Mouse (Mus musculus) hindbrain, postnatal 0 days (tissue): ENCODE measurements around the gene Selenom. TPM values are rescaled to one million over a fixed set of nuclear protein-coding genes. Genes with fewer than 3 reads are reported as not detected.

ENCODE experiments used
- ATAC-seq: fragments of 200-750 bp; cut with Nextera tagmentation; 2 replicates; pipeline ENCODE4 v1.8.0; 2017; ENCODE audit warnings: mild to moderate bottlenecking, moderate TSS enrichment, moderate library complexity
- DNase-seq: peaks from one replicate; pipeline ENCODE4 v3.0.0-alpha.2; 2015; ENCODE audit warnings: low spot score
- H3K27ac ChIP-seq: fragments of 300-500 bp; sonication (generic); 2 replicates; pipeline ENCODE4 v1.5.1; 2014; ENCODE audit warnings: mild to moderate bottlenecking
- H3K27me3 ChIP-seq: fragments of 300-500 bp; sonication (generic); 2 replicates; pipeline ENCODE4 v1.6.1; 2014; ENCODE audit warnings: low read length, mixed read lengths; ENCODE audit not compliant: insufficient read depth
- H3K36me3 ChIP-seq: fragments of 300-500 bp; sonication (generic); 2 replicates; pipeline ENCODE4 v1.6.1; 2014; ENCODE audit warnings: low read length, mixed read lengths; ENCODE audit not compliant: insufficient read depth
- H3K4me1 ChIP-seq: fragments of 300-500 bp; sonication (generic); 2 replicates; pipeline ENCODE4 v1.6.1; 2014; ENCODE audit warnings: antibody characterized with exemption, low read length, mixed read lengths; ENCODE audit not compliant: insufficient read depth
- H3K4me2 ChIP-seq: fragments of 300-500 bp; sonication (generic); 2 replicates; pipeline ENCODE4 v1.6.1; 2014; ENCODE audit warnings: low read depth, mild to moderate bottlenecking, low read length, moderate library complexity, mixed read lengths
- H3K4me3 ChIP-seq: fragments of 300-500 bp; sonication (generic); 2 replicates; pipeline ENCODE4 v1.5.1; 2014; ENCODE audit warnings: low read length
- H3K9ac ChIP-seq: fragments of 300-500 bp; sonication (generic); replicated peaks from 2 replicates; pipeline ENCODE4 v1.6.1; 2014; ENCODE audit warnings: mild to moderate bottlenecking, low read length, moderate library complexity, mixed read lengths
- H3K9me3 ChIP-seq: fragments of 300-500 bp; sonication (generic); 2 replicates; pipeline ENCODE4 v1.6.1; 2016; ENCODE audit warnings: low read length, mixed read lengths
- CTCF ChIP-seq: IDR thresholded peaks from 2 replicates; pipeline ENCODE4 v1.5.1; 2016; ENCODE audit warnings: antibody characterized with exemption, control low read depth, low read depth
- WGBS: fragments of 180-500 bp; shearing (Covaris S2); extraction: QIAGEN DNeasy Blood & Tissue Kit; methylation state at CpG from one replicate; pipeline ENCODE4 v1.1.7; 2014; 5-methylcytosine and 5-hydroxymethylcytosine counted together
- polyA plus RNA-seq: library from polyadenylated mRNA; unstranded; fragments of >200 nt; fragmentation: Nextera tagmentation; extraction: Ambion mirVana; gene quantifications from 2 replicates; pipeline ENCODE4 v1.2.1, GENCODE M21; 2015
- total RNA-seq: library from RNA; depleted of rRNA; stranded (reverse); fragments of >200 nt; gene quantifications from 2 replicates; pipeline ENCODE4 v1.2.3, GENCODE M21; 2014

Selenom gene
- total and polyA plus RNA-seq, 2 experiments from 2014 or later: 359 to 384 TPM

DNA sequence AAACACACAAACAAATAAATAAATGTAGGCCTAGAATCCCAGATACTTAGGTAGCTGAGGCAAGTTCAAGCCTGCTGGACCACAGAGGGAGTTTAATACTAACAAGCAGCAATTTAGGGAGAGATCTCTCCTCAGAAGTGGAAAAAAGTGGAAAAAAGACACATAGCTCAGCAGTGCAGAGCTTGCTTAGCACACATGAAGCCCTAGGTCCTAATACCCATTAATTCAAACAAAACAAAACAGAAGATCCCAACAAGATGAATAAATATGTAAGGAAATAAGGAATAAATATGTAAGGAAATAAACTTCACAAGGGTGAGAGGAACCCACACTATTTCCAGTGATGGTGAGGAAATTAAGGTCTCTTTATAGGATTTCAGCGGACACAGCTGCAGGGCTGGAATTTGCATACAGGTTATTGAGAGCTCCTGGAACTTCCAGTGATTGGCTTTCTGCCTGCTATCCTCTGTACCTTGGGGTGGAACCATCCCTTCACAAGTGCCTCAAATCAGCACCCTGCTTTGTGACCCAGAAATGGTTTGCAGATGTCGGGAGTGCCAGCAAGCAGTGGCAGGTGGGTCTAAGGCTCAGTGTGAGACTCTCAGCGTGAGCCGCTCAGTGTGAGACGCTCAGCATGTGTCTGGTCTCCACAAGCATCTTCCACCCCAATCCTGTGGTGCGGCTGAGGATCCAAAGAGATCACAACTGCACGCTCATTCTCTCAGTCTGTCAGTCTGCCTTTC, 9.5 kb downstream of the Selenom start:
- 77% methylated on average over 7 of the region's 7 CpGs for WGBS
- H3K4me3 ChIP-seq: no peak overlapping the region
- H3K4me2 ChIP-seq: no peak overlapping the region
- H3K9ac ChIP-seq: no peak overlapping the region
- H3K4me1 ChIP-seq: no peaks in the 10 kb centered on the region
- H3K27ac ChIP-seq: no peak overlapping the region
- 0 out of 2 replicates have a peak, but pooled peaks cover 6% of the 10 kb centered on the region for H3K36me3 ChIP-seq
- ATAC-seq: no peak
- H3K27me3 ChIP-seq: no peaks in the 10 kb centered on the region
- no peaks in the 10 kb centered on the region for H3K9me3 ChIP-seq
- TF ChIP-seq CTCF: no peak
- DNase-seq: no peak

DNA sequence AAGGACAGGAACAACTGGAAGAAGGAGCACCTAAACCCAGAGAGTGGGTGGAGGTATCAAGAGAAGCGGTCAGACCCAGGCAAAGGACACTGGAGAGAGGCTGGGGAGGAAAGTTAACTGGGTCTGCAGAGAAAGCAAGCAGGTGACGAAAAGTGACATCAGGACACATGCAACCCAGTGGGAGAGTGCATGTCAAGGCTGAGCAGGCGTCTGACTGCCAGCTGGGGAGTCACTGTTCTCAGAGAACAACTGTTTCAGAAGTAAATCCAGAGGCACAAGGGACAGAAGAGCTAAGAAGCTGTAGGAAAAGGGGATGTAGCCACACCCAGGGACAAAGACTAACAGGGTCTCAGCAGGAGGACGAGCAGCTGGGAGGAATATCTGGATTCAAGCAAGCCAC, 11.1 kb downstream of the Selenom start:
- no peak for TF ChIP-seq CTCF

DNA sequence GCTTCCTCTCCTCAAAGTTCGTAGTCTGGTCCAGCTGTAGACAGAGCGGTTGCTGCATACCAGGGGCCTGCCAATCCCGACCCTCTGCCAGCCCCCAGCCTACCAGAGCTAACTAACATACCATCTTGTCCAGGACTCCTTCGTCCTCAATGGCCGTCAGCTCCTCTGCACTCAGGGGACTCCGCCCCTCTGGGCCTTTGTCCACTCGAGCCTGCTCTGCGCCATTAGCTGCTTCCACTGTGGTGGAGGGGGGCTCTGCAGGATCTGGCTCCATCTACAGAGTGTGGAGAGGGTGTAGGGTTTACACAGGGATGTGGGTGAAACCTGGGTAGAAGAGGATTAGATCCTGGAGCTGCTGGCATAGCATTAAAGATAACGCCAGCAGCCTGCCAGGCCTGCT, 11.7 kb downstream of the Selenom start:
- Histone ChIP-seq H3K4me3 (no peak overlapping the region), H3K27me3 (no peaks in the 10 kb centered on the region), H3K27ac (peak overlapping the region; percentile 29; the same call in 1 of the 2 replicates), H3K4me1 (no peaks in the 10 kb centered on the region), H3K36me3 (0 out of 2 replicates have a peak, but pooled peaks cover 6% of the 10 kb centered on the region), H3K4me2 (no peak overlapping the region), H3K9me3 (no peaks in the 10 kb centered on the region), H3K9ac (no peak overlapping the region)
- WGBS: 68% methylated on average over 9 of the region's 9 CpGs
- no peak for TF ChIP-seq CTCF
- ATAC-seq (no peak), DNase-seq (no peak)

More for the DNA sequence above, 11.1 kb downstream of the Selenom start:
- no peak overlapping the region for H3K4me3 ChIP-seq
- DNase-seq (no peak), ATAC-seq (no peak)
- no peak overlapping the region for H3K4me2 ChIP-seq
- no peaks in the 10 kb centered on the region for H3K9me3 ChIP-seq
- no peak overlapping the region for H3K27ac ChIP-seq
- H3K9ac ChIP-seq: no peak overlapping the region
- 74% methylated on average over 4 of the region's 4 CpGs for WGBS
- H3K27me3 ChIP-seq: no peaks in the 10 kb centered on the region
- no peaks in the 10 kb centered on the region for H3K4me1 ChIP-seq
- 0 out of 2 replicates have a peak, but pooled peaks cover 6% of the 10 kb centered on the region for H3K36me3 ChIP-seq

DNA sequence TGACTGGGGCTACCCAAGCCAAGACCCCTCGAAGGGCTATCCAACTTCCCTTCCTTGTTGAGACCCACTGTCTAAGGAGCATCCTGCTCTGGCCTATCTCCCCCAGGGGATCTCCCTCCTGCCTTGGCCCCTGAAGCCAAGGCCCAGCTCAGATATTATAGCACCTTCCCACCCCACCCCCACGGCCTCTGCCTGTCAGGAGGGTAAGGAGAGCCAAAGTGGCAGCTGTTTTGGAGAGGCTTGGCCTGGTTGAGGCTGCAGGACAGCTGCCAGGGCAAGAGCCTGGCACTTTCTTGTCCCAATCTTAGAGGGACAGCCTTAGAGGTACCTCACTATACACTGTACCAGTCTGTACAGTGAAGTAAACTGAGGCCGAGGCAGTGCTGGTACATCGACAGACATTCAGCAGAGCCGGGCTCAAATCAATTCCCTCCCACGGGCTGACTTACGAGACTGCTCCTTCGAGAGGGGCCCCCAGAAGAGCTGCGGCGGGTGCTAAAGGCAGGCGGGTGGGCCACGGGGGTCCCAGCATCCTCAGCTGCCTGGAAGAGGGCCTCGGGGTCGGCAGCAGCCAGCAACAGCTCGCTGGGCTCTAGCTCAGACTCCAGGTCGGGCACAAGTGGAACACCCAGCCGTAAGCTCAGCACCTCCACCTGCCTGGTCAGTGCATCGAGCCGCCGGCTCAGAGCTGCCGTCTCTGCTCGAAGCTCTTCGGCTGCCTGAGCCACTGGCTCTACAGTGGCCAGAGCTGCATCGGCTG, 12.7 kb downstream of the Selenom start:
- Histone ChIP-seq H3K27ac (peak overlapping the region; percentile 60; the same call in 1 of the 2 replicates), H3K36me3 (no peaks in the 10 kb centered on the region), H3K4me3 (no peak overlapping the region), H3K27me3 (no peaks in the 10 kb centered on the region), H3K4me1 (no peaks in the 10 kb centered on the region), H3K4me2 (no peak overlapping the region), H3K9ac (no peak overlapping the region), H3K9me3 (no peaks in the 10 kb centered on the region)
- DNase-seq (peak; percentile 38), ATAC-seq (peak; percentile 38; the same call in 1 of the 2 replicates)
- 85% methylated on average over 24 of the region's 24 CpGs for WGBS
- no peak for TF ChIP-seq CTCF

DNA sequence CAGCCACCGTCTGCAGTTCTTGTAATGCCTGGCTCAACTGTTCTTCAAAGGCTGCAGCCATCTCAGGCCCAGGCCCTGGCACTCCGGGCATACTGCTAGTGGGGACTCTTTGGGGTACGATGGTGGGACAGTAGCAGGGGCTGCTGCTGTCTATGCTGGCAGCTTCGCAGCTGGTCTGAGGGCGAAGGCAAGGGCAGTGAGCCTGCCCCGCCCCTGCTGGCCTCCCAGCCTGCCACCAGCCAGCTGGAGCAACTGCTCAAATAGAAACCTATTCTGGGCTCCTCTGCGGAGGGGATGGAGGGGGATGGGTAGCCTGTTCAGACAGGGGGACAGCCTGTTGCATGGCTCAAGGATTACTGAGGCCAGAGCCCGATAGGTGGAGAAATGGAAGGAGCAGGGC, 13.3 kb downstream of the Selenom start:
- no peak overlapping the region for H3K9ac ChIP-seq
- peak; percentile 28; the same call in 1 of the 2 replicates for ATAC-seq
- TF ChIP-seq CTCF: no peak
- 67% methylated on average over 8 of the region's 8 CpGs for WGBS
- H3K4me1 ChIP-seq: no peaks in the 10 kb centered on the region
- H3K4me3 ChIP-seq: no peak overlapping the region
- no peaks in the 10 kb centered on the region for H3K27me3 ChIP-seq
- peak overlapping the region; percentile 60; the same call in 1 of the 2 replicates for H3K27ac ChIP-seq
- peak; percentile 57 for DNase-seq
- H3K36me3 ChIP-seq: no peaks in the 10 kb centered on the region
- H3K9me3 ChIP-seq: no peaks in the 10 kb centered on the region
- no peak overlapping the region for H3K4me2 ChIP-seq

DNA sequence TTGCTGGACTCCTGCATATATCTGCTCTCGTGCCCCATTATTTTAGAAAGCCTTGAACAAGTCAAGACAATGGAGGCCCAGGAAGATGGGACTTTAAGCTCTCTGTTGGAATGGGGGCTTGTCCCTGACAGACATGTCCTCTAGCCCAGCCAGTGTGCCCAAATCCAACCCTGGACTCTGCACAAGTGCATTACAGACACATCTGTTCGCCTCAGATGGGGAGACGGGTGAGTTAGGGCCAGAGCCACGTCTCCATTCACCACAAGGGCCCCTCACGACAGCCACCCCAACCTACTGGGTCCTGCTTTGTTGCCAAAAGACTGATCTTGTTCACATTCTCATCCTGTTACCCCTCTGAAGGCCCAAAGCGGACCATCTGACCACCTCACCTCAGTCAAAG, 13.7 kb downstream of the Selenom start:
- Histone ChIP-seq H3K9ac (no peak overlapping the region), H3K36me3 (no peaks in the 10 kb centered on the region), H3K4me2 (no peak overlapping the region), H3K4me3 (no peak overlapping the region), H3K27ac (no peak overlapping the region), H3K27me3 (no peaks in the 10 kb centered on the region), H3K4me1 (no peaks in the 10 kb centered on the region), H3K9me3 (no peaks in the 10 kb centered on the region)
- no peak for TF ChIP-seq CTCF
- WGBS: 82% methylated on average over 6 of the region's 6 CpGs
- DNase-seq: no peak
- no peak for ATAC-seq
